Mouse (Mus musculus): ENCODE measurements around the gene Fbxl18.

The Fbxl18 gene

GRCm38 (mm10) chr5:142909576-142910278, 14.5 kb upstream of the Fbxl18 start:
- Histone ChIP-seq H3K27me3 (ENCODE audit: insufficient read depth, low read length) (no peaks in the 10 kb centered on the region), H3K4me3 (replicated peaks; ENCODE audit: low read length) (peak overlapping the region; percentile 20), H3K9me3 (ENCODE audit: low read length) (no peaks in the 10 kb centered on the region), H3K36me3 (ENCODE audit: insufficient read depth, low read length) (peaks cover 8% of the 10 kb centered on the region), H3K4me1 (replicated peaks; ENCODE audit: low read depth, low read length) (peaks cover 74% of the 10 kb centered on the region)
- no peak for TF ChIP-seq CTCF (conservative IDR thresholded peaks at IDR 0.05; ENCODE audit: low read length)

- Histone ChIP-seq H3K4me1 (replicated peaks; ENCODE audit: low read depth, low read length) (peaks cover 81% of the 10 kb centered on the region), H3K4me3 (replicated peaks; ENCODE audit: low read length) (peak overlapping the region; percentile 20; the same call in 1 of the 2 replicates), H3K9me3 (ENCODE audit: low read length) (no peaks in the 10 kb centered on the region), H3K36me3 (ENCODE audit: insufficient read depth, low read length) (peaks cover 15% of the 10 kb centered on the region), H3K27me3 (ENCODE audit: insufficient read depth, low read length) (no peaks in the 10 kb centered on the region)
- no peak for TF ChIP-seq CTCF (conservative IDR thresholded peaks at IDR 0.05; ENCODE audit: low read length)
- no peak for TF ChIP-seq NANOG (IDR thresholded peaks at IDR 0.05; ENCODE audit: borderline replicate concordance, low read length)
- TF ChIP-seq POU5F1 (IDR thresholded peaks at IDR 0.05; ENCODE audit: borderline replicate concordance, low read length): no peak
Observed at GRCm38 (mm10) chr5:142908941-142909575, 13.8 kb upstream of the Fbxl18 start.

GRCm38 (mm10) chr5:142907803-142908559, 12.8 kb upstream of the Fbxl18 start:
- no peaks in the 10 kb centered on the region for H3K27me3 ChIP-seq (ENCODE audit: insufficient read depth, low read length)
- no peak for TF ChIP-seq NANOG (IDR thresholded peaks at IDR 0.05; ENCODE audit: borderline replicate concordance, low read length)
- no peak for TF ChIP-seq POU5F1 (IDR thresholded peaks at IDR 0.05; ENCODE audit: borderline replicate concordance, low read length)
- TF ChIP-seq CTCF (conservative IDR thresholded peaks at IDR 0.05; ENCODE audit: low read length): no peak
- no peaks in the 10 kb centered on the region for H3K9me3 ChIP-seq (ENCODE audit: low read length)
- peaks cover 81% of the 10 kb centered on the region for H3K4me1 ChIP-seq (replicated peaks; ENCODE audit: low read depth, low read length)
- H3K36me3 ChIP-seq (ENCODE audit: insufficient read depth, low read length): peaks cover 24% of the 10 kb centered on the region
- H3K4me3 ChIP-seq (replicated peaks; ENCODE audit: low read length): peak overlapping the region; percentile 99

- Histone ChIP-seq H3K4me1 (replicated peaks; ENCODE audit: low read depth, low read length) (peaks cover 81% of the 10 kb centered on the region), H3K27me3 (ENCODE audit: insufficient read depth, low read length) (no peaks in the 10 kb centered on the region), H3K4me3 (replicated peaks; ENCODE audit: low read length) (peak overlapping the region; percentile 99), H3K9me3 (ENCODE audit: low read length) (no peaks in the 10 kb centered on the region), H3K36me3 (ENCODE audit: insufficient read depth, low read length) (peaks cover 32% of the 10 kb centered on the region)
- TF ChIP-seq NANOG (IDR thresholded peaks at IDR 0.05; ENCODE audit: borderline replicate concordance, low read length) (no peak), CTCF (conservative IDR thresholded peaks at IDR 0.05; ENCODE audit: low read length) (no peak), POU5F1 (IDR thresholded peaks at IDR 0.05; ENCODE audit: borderline replicate concordance, low read length) (no peak)
Observed at GRCm38 (mm10) chr5:142907048-142907802, 12.0 kb upstream of the Fbxl18 start.

GRCm38 (mm10) chr5:142906532-142907047, 11.4 kb upstream of the Fbxl18 start, which contains the start of gene Actb:
Gene Actb, minus strand, starts transcription at chr5:142906754.
- peaks cover 78% of the 10 kb centered on the region for H3K4me1 ChIP-seq (replicated peaks; ENCODE audit: low read depth, low read length)
- TF ChIP-seq POU5F1 (IDR thresholded peaks at IDR 0.05; ENCODE audit: borderline replicate concordance, low read length) (no peak), NANOG (IDR thresholded peaks at IDR 0.05; ENCODE audit: borderline replicate concordance, low read length) (no peak), CTCF (conservative IDR thresholded peaks at IDR 0.05; ENCODE audit: low read length) (no peak)

GRCm38 (mm10) chr5:142905725-142906531, 10.7 kb upstream of the Fbxl18 start:
- H3K4me3 ChIP-seq (replicated peaks; ENCODE audit: low read length): peak overlapping the region; percentile 99
- no peaks in the 10 kb centered on the region for H3K9me3 ChIP-seq (ENCODE audit: low read length)
- peaks cover 78% of the 10 kb centered on the region for H3K4me1 ChIP-seq (replicated peaks; ENCODE audit: low read depth, low read length)
- no peak for TF ChIP-seq POU5F1 (IDR thresholded peaks at IDR 0.05; ENCODE audit: borderline replicate concordance, low read length)
- TF ChIP-seq CTCF (conservative IDR thresholded peaks at IDR 0.05; ENCODE audit: low read length): no peak
- no peak for TF ChIP-seq NANOG (IDR thresholded peaks at IDR 0.05; ENCODE audit: borderline replicate concordance, low read length)
- no peaks in the 10 kb centered on the region for H3K27me3 ChIP-seq (ENCODE audit: insufficient read depth, low read length)
- peaks cover 45% of the 10 kb centered on the region for H3K36me3 ChIP-seq (ENCODE audit: insufficient read depth, low read length)

More at GRCm38 (mm10) chr5:142906532-142907047, 11.4 kb upstream of the Fbxl18 start, which contains the start of gene Actb:
- Histone ChIP-seq H3K4me3 (replicated peaks; ENCODE audit: low read length) (peak within 1 kb of the TSS; percentile 99), H3K36me3 (ENCODE audit: insufficient read depth, low read length) (peaks cover 38% of the 10 kb centered on the region), H3K27me3 (ENCODE audit: insufficient read depth, low read length) (no peaks in the 10 kb centered on the region), H3K9me3 (ENCODE audit: low read length) (no peaks in the 10 kb centered on the region)

GRCm38 (mm10) chr5:142905038-142905695, 9.9 kb upstream of the Fbxl18 start:
- peaks cover 76% of the 10 kb centered on the region for H3K4me1 ChIP-seq (replicated peaks; ENCODE audit: low read depth, low read length)
- no peaks in the 10 kb centered on the region for H3K27me3 ChIP-seq (ENCODE audit: insufficient read depth, low read length)
- peaks cover 52% of the 10 kb centered on the region for H3K36me3 ChIP-seq (ENCODE audit: insufficient read depth, low read length)
- H3K9me3 ChIP-seq (ENCODE audit: low read length): no peaks in the 10 kb centered on the region
- H3K4me3 ChIP-seq (replicated peaks; ENCODE audit: low read length): peak overlapping the region; percentile 99
- TF ChIP-seq CTCF (conservative IDR thresholded peaks at IDR 0.05; ENCODE audit: low read length) (no peak), NANOG (IDR thresholded peaks at IDR 0.05; ENCODE audit: borderline replicate concordance, low read length) (no peak), POU5F1 (IDR thresholded peaks at IDR 0.05; ENCODE audit: borderline replicate concordance, low read length) (no peak)
